Mouse (Mus musculus) kidney, postnatal 0 days (tissue): Measurements from ENCODE around the gene Tln2. TPM values are rescaled to one million over a fixed set of nuclear protein-coding genes. Genes with fewer than 3 reads are reported as not detected.
A peak's percentile ranks its signal among the peaks of the same experiment; 100 is the strongest.

ENCODE experiments used
- ATAC-seq: fragments of 200-750 bp; cut with Nextera tagmentation; replicated peaks from 2 replicates; pipeline ENCODE4 v1.8.0; 2017; ENCODE audit warnings: low read depth, moderate number of reproducible peaks, moderate TSS enrichment, moderate library complexity; ENCODE audit not compliant: low FRiP score
- DNase-seq: peaks from one replicate; pipeline ENCODE4 v3.0.0-alpha.2; 2016; ENCODE audit warnings: low spot score
- H3K27ac ChIP-seq: fragments of 300-500 bp; sonication (generic); 2 replicates; pipeline ENCODE4 v1.5.1; 2014; ENCODE audit warnings: mild to moderate bottlenecking
- H3K27me3 ChIP-seq: fragments of 300-500 bp; sonication (generic); 2 replicates; pipeline ENCODE4 v1.6.1; 2014; ENCODE audit warnings: low read length, mixed read lengths; ENCODE audit not compliant: insufficient read depth
- H3K36me3 ChIP-seq: fragments of 300-500 bp; sonication (generic); 2 replicates; pipeline ENCODE4 v1.6.1; 2014; ENCODE audit warnings: low read length, mixed read lengths; ENCODE audit not compliant: insufficient read depth
- H3K4me1 ChIP-seq: fragments of 300-500 bp; sonication (generic); replicated peaks from 2 replicates; pipeline ENCODE4 v1.6.1; 2014; ENCODE audit warnings: antibody characterized with exemption, low read length, mixed read lengths; ENCODE audit not compliant: insufficient read depth
- H3K4me2 ChIP-seq: fragments of 300-500 bp; sonication (generic); 2 replicates; pipeline ENCODE4 v1.6.1; 2014; ENCODE audit warnings: mild to moderate bottlenecking, low read length, moderate library complexity, mixed read lengths
- H3K4me3 ChIP-seq: fragments of 300-500 bp; sonication (generic); replicated peaks from 2 replicates; pipeline ENCODE4 v1.5.1; 2014; ENCODE audit warnings: low read depth, low read length
- H3K9ac ChIP-seq: fragments of 300-500 bp; sonication (generic); 2 replicates; pipeline ENCODE4 v1.6.1; 2014; ENCODE audit warnings: low read depth, low read length
- H3K9me3 ChIP-seq: fragments of 300-500 bp; sonication (generic); replicated peaks from 2 replicates; pipeline ENCODE4 v1.6.1; 2016; ENCODE audit warnings: low read length, inconsistent platforms, mixed read lengths
- CTCF ChIP-seq: IDR thresholded peaks from 2 replicates; pipeline ENCODE4 v1.5.1; 2016; ENCODE audit warnings: antibody characterized with exemption, low read depth, mild to moderate bottlenecking, moderate library complexity
- WGBS: fragments of 180-500 bp; shearing (Covaris S2); extraction: QIAGEN DNeasy Blood & Tissue Kit; methylation state at CpG from one replicate; pipeline ENCODE4 v1.1.7; 2014; 5-methylcytosine and 5-hydroxymethylcytosine counted together
- polyA plus RNA-seq: library from polyadenylated mRNA; unstranded; fragments of >200 nt; fragmentation: Nextera tagmentation; extraction: Ambion mirVana; gene quantifications from 2 replicates; pipeline ENCODE4 v1.2.1, GENCODE M21; 2015

Tln2 gene
- polyA plus RNA-seq, 1 experiment from 2014 or later, result 24.8 TPM

DNA sequence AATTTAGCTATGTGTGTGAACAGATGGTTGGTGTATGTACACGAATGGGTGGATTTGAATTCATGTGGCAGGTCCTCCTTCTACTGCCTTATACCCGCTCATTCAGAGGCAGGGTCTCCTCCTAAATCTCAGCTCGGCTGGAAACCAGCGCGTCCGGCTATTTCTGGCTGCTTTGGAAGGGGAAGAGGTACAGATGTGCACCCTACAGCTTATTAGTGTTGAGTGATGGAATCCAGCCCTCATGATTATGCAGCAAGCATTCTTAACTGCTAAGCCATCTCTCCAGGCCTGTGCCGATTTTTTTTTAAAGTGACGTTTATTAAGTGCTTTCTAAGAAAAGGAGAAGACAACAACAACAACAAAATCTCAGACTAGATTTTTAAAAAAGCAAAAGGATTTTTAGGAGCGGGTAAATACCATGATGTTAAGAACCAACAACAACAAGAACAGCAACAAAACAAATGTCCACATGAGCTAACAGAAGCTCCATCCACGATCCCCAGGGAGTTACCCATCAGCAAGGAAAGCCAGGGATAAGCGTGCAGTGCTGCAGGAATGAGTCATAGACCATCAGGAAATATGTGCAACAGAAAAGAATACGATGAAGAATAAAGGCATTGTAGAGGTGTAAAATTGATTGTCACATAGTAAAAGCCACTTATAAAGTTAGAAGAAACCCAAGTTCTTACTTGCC is 130.2 kb downstream of the Tln2 start:
- H3K4me1 ChIP-seq, result 0 out of 2 replicates have a peak, but pooled peaks cover 4% of the 10 kb centered on the region
- H3K36me3 ChIP-seq, result no peaks in the 10 kb centered on the region
- no peak for TF ChIP-seq CTCF
- H3K9ac ChIP-seq, result no peak overlapping the region
- no peak overlapping the region for H3K4me2 ChIP-seq
- no peak overlapping the region for H3K27ac ChIP-seq
- DNase-seq (peak; percentile 22), ATAC-seq (no peak)
- no peaks in the 10 kb centered on the region for H3K9me3 ChIP-seq
- WGBS, result 69% methylated on average over 12 of the region's 12 CpGs
- no peaks in the 10 kb centered on the region for H3K27me3 ChIP-seq
- no peak overlapping the region for H3K4me3 ChIP-seq

DNA sequence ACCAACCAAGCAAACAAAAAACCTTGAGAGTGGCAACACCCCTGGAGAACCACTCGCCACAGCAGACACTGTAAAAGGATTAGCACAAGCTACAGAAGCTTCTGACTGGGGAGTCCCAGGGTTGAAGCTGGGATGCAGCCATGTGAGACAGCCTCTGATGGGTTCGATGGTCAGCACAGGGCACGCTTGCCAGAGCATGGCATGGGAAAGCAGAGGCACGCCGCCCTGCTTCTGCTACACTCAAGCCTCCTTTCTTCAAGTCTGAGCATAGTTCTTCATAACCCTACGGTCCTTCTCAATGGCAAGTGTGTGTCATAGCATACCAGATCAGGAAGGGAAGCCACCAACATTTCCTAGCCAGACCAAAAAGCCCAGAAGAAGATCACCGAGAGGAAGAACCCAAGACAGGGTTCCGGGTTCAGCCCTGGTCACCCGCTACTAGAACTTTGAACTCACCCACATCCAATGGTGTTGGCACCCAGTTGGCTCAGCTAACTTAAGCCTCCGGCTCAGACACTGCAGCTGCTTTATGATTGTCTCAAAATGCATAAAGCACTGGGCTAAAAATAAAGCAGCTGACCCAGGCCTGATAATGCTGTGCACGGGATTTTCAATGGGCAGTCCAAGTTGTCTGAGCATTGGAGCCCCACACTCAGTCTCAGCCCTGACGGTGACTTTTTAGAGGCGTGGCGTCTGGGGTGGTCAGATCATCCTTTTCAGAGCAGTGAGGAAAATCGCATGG is 131.0 kb downstream of the Tln2 start:
- ATAC-seq (no peak), DNase-seq (peak; percentile 28)
- no peaks in the 10 kb centered on the region for H3K36me3 ChIP-seq
- no peak for TF ChIP-seq CTCF
- H3K27ac ChIP-seq, result no peak overlapping the region
- no peaks in the 10 kb centered on the region for H3K9me3 ChIP-seq
- no peak overlapping the region for H3K4me3 ChIP-seq
- H3K4me2 ChIP-seq, result no peak overlapping the region
- no peak overlapping the region for H3K9ac ChIP-seq
- no peaks in the 10 kb centered on the region for H3K27me3 ChIP-seq
- 70% methylated on average over 15 of the region's 15 CpGs for WGBS
- 0 out of 2 replicates have a peak, but pooled peaks cover 4% of the 10 kb centered on the region for H3K4me1 ChIP-seq

DNA sequence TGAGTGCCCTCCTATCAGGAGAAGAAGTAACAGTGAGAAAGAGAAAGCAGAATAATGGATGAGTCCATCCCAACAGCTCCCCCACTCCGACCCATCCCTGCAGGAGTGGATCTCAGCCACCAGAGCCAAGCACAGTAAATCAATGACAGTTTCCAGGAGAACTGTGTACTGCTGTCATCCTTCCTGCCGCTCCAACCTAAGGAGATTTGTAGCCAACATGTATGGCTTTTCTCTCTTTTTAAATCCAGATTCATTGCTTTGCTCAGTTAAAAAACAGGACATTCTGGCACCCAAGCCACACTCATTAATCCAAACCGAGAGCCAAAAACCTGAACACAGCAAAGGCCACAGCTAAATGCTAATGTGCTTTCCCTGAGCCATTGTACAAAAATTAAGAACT is 133.2 kb downstream of the Tln2 start:
- Histone ChIP-seq H3K9ac (no peak overlapping the region), H3K4me1 (0 out of 2 replicates have a peak, but pooled peaks cover 4% of the 10 kb centered on the region), H3K27me3 (no peaks in the 10 kb centered on the region), H3K27ac (no peak overlapping the region), H3K4me3 (no peak overlapping the region), H3K9me3 (no peaks in the 10 kb centered on the region), H3K4me2 (no peak overlapping the region), H3K36me3 (no peaks in the 10 kb centered on the region)
- DNase-seq, result peak; percentile 53
- ATAC-seq, result no peak
- no peak for TF ChIP-seq CTCF
- 34% methylated on average over 3 of the region's 3 CpGs for WGBS

DNA sequence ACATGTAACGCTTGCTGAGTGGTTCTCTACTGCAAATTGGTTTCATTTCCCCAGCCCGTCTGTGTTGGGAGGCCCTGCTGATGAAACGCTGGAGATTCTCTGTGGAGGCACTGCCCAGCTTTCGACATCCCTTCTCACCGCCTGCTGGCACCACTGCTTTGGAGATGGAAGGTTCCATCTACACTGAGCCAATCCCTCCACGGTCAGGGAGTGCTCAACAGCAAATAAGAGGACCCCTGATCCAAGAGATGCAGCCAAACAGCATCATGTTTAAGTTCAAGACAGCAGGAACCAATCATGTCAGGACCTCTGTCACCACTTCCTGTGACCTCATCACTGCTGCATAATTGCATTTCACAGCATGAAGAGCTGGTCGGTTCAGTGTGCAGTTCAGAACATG is 135.4 kb downstream of the Tln2 start:
- H3K9me3 ChIP-seq, result no peaks in the 10 kb centered on the region
- no peak overlapping the region for H3K27ac ChIP-seq
- H3K36me3 ChIP-seq, result no peaks in the 10 kb centered on the region
- H3K9ac ChIP-seq, result no peak overlapping the region
- 0 out of 2 replicates have a peak, but pooled peaks cover 4% of the 10 kb centered on the region for H3K4me1 ChIP-seq
- no peaks in the 10 kb centered on the region for H3K27me3 ChIP-seq
- peak; percentile 61 for DNase-seq
- no peak overlapping the region for H3K4me2 ChIP-seq
- WGBS, result 69% methylated on average over 7 of the region's 7 CpGs
- 0 out of 2 replicates have a peak, but pooled peaks have one; percentile 25 for ATAC-seq
- no peak overlapping the region for H3K4me3 ChIP-seq
- TF ChIP-seq CTCF, result no peak

DNA sequence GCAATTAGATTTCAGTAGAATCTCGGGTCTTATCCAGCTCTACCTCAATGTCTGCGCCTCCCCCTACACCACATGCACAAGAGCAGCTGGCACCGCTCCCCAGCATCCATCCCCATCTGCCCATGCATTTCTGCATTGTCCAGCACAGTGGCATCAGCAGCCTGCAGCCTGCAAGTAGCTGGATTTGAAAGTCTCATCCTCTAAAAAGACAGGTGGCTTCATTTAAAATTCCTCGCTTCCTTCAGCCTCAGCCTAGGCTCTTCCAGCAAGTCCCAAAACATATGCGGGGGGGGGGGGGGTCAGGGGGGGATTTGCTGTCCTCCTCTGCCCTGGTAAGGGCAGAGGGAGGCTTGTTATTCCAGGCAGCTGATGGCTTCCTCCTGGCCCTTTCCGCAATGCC is 141.4 kb downstream of the Tln2 start:
- Histone ChIP-seq H3K27me3 (no peaks in the 10 kb centered on the region), H3K9me3 (no peaks in the 10 kb centered on the region), H3K4me3 (no peak overlapping the region), H3K4me2 (no peak overlapping the region), H3K9ac (no peak overlapping the region), H3K27ac (no peak overlapping the region), H3K4me1 (no peaks in the 10 kb centered on the region), H3K36me3 (no peaks in the 10 kb centered on the region)
- TF ChIP-seq CTCF, result no peak
- DNase-seq (peak; percentile 40), ATAC-seq (no peak)
- WGBS, result 49% methylated on average over 6 of the region's 6 CpGs

DNA sequence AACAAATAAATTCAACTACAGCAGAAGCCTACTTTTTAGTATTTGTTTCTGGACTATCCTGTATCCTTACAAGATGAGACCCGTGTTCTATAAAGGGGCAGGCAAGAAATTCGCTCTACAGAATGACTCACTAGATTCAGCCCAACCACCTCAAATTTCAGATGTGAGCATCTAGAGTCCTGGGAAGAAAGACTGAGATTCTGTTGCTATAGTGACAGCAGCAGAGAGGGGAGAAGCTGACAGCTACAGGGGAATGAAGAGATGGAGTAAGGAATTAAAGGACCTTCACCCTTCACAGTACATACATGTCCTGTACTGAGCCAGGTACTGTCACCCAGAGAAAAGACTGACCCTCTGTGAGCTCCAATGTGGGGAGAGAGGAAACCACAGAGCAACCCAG is 148.8 kb downstream of the Tln2 start:
- Histone ChIP-seq H3K4me1 (no peaks in the 10 kb centered on the region), H3K9me3 (no peaks in the 10 kb centered on the region), H3K36me3 (no peaks in the 10 kb centered on the region), H3K9ac (no peak overlapping the region), H3K27me3 (no peaks in the 10 kb centered on the region), H3K4me3 (no peak overlapping the region), H3K4me2 (no peak overlapping the region), H3K27ac (no peak overlapping the region)
- 88% methylated on average over 2 of the region's 2 CpGs for whole genome bisulfite sequencing
- ATAC-seq, result no peak
- no peak for DNase-seq
- no peak for TF ChIP-seq CTCF
